Mouse (Mus musculus): ENCODE measurements around the gene Tekt1. TPM values are rescaled to one million over a fixed set of nuclear protein-coding genes. Genes with fewer than 3 reads are reported as not detected.

Gene Tekt1
- polyA plus RNA-seq, 1 experiment from 2014 or later: 0.67 TPM

- H3K4me3 ChIP-seq (replicated peaks): no peak overlapping the region
- no peaks in the 10 kb centered on the region for H3K9me3 ChIP-seq
- peaks cover 24% of the 10 kb centered on the region for H3K4me1 ChIP-seq
- no peak overlapping the region for H3K9ac ChIP-seq
- no peak overlapping the region for H3K4me2 ChIP-seq
- 57% methylated on average over 5 of the region's 5 CpGs for WGBS
- H3K27me3 ChIP-seq (replicated peaks): no peaks in the 10 kb centered on the region
- H3K36me3 ChIP-seq: peaks cover 16% of the 10 kb centered on the region
- ATAC-seq (ENCODE audit: insufficient read depth, low FRiP score, low read depth): 0 out of 2 replicates have a peak, but pooled peaks have one; percentile 21
- H3K27ac ChIP-seq: no peak overlapping the region
Measured at GRCm38 (mm10) chr11:72402017-72402416, 39.8 kb upstream of the Tekt1 start.

GRCm38 (mm10) chr11:72401068-72401467 is 38.8 kb upstream of the Tekt1 start:
- H3K4me1 ChIP-seq: peaks cover 25% of the 10 kb centered on the region
- no peaks in the 10 kb centered on the region for H3K9me3 ChIP-seq
- ATAC-seq (ENCODE audit: insufficient read depth, low FRiP score, low read depth): no peak
- no peaks in the 10 kb centered on the region for H3K27me3 ChIP-seq (replicated peaks)
- H3K27ac ChIP-seq: no peak overlapping the region; the same call in 1 of the 2 replicates
- peaks cover 16% of the 10 kb centered on the region for H3K36me3 ChIP-seq
- 78% methylated on average over 12 of the region's 12 CpGs for WGBS
- H3K4me2 ChIP-seq: no peak overlapping the region
- H3K9ac ChIP-seq: no peak overlapping the region
- no peak overlapping the region for H3K4me3 ChIP-seq (replicated peaks)

GRCm38 (mm10) chr11:72397811-72398525 is 35.7 kb upstream of the Tekt1 start:
- no peak overlapping the region for H3K4me2 ChIP-seq
- no peaks in the 10 kb centered on the region for H3K27me3 ChIP-seq (replicated peaks)
- H3K4me3 ChIP-seq (replicated peaks): no peak overlapping the region
- H3K4me1 ChIP-seq: peaks cover 31% of the 10 kb centered on the region
- H3K9ac ChIP-seq: no peak overlapping the region
- 81% methylated on average over 8 of the region's 8 CpGs for WGBS
- ATAC-seq (ENCODE audit: insufficient read depth, low FRiP score, low read depth): no peak
- no peaks in the 10 kb centered on the region for H3K9me3 ChIP-seq
- peaks cover 16% of the 10 kb centered on the region for H3K36me3 ChIP-seq
- H3K27ac ChIP-seq: peak overlapping the region; percentile 78; the same call in 1 of the 2 replicates

DNA sequence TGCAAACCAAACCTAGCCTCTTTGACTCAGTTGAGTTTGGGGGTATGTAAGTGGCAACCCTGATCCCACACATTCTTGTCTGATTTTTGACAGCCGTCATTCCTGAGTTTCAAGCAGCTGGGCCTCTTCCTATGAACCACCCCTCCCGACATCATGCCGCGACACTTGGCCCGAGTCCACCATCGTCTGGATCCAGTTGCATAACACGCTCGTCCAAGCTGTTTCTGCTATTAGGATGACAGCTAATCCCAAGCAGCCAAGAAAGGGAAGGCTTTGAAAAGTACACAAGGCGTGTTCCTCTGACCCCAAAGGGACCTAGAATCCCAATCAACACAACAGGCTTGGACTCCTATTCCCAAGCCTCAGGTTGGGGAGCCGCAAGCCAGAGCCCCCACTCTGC is 34.8 kb upstream of the Tekt1 start:
- H3K27ac ChIP-seq: peak overlapping the region; percentile 78
- WGBS: 39% methylated on average over 10 of the region's 10 CpGs
- no peak for ATAC-seq (ENCODE audit: insufficient read depth, low FRiP score, low read depth)

GRCm38 (mm10) chr11:72396621-72397020 is 34.4 kb upstream of the Tekt1 start:
- Histone ChIP-seq H3K36me3 (peaks cover 16% of the 10 kb centered on the region), H3K4me1 (peaks cover 31% of the 10 kb centered on the region), H3K4me3 (replicated peaks) (no peak overlapping the region), H3K4me2 (no peak overlapping the region), H3K9me3 (no peaks in the 10 kb centered on the region), H3K27me3 (replicated peaks) (no peaks in the 10 kb centered on the region), H3K27ac (peak overlapping the region; percentile 78), H3K9ac (no peak overlapping the region)
- WGBS: 46% methylated on average over 7 of the region's 7 CpGs
- ATAC-seq (ENCODE audit: insufficient read depth, low FRiP score, low read depth): peak; percentile 61

More for the DNA sequence above, 34.8 kb upstream of the Tekt1 start:
- Histone ChIP-seq H3K4me2 (no peak overlapping the region), H3K9me3 (no peaks in the 10 kb centered on the region), H3K9ac (no peak overlapping the region), H3K27me3 (replicated peaks) (no peaks in the 10 kb centered on the region), H3K4me3 (replicated peaks) (no peak overlapping the region), H3K36me3 (peaks cover 16% of the 10 kb centered on the region), H3K4me1 (peaks cover 31% of the 10 kb centered on the region)

- H3K4me1 ChIP-seq: peaks cover 31% of the 10 kb centered on the region
Measured at GRCm38 (mm10) chr11:72395652-72396051, 33.4 kb upstream of the Tekt1 start.

DNA sequence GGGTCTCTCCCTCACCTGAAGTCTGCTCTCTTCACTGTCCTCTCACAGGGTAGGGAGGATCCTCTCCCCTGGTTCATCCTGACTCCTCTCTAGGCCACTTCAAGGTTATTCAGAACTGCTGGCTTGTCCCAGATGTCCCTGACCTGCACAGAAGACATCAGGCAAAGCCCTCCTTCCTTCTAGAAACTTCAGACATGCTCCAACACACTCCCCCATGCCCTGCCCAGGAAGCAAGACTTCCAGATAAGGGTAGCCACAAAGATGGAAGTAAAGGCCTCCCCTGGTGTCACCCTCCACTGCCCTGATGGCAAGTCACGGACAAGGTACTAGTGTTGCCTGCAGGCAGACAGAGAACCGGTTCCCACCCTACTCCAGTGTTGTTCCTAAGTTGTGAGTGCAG is 32.5 kb upstream of the Tekt1 start:
- WGBS: 83% methylated on average over 2 of the region's 2 CpGs
- no peaks in the 10 kb centered on the region for H3K9me3 ChIP-seq
- no peak overlapping the region for H3K9ac ChIP-seq
- peaks cover 31% of the 10 kb centered on the region for H3K4me1 ChIP-seq
- H3K4me3 ChIP-seq (replicated peaks): no peak overlapping the region
- H3K27ac ChIP-seq: no peak overlapping the region
- peaks cover 9% of the 10 kb centered on the region for H3K36me3 ChIP-seq
- no peak for ATAC-seq (ENCODE audit: insufficient read depth, low FRiP score, low read depth)
- no peaks in the 10 kb centered on the region for H3K27me3 ChIP-seq (replicated peaks)
- no peak overlapping the region for H3K4me2 ChIP-seq

More at GRCm38 (mm10) chr11:72395652-72396051, 33.4 kb upstream of the Tekt1 start:
- Histone ChIP-seq H3K36me3 (peaks cover 16% of the 10 kb centered on the region), H3K9me3 (no peaks in the 10 kb centered on the region), H3K27ac (no peak overlapping the region), H3K4me2 (no peak overlapping the region), H3K4me3 (replicated peaks) (no peak overlapping the region), H3K9ac (no peak overlapping the region), H3K27me3 (replicated peaks) (no peaks in the 10 kb centered on the region)
- WGBS: 68% methylated on average over 6 of the region's 6 CpGs
- no peak for ATAC-seq (ENCODE audit: insufficient read depth, low FRiP score, low read depth)

DNA sequence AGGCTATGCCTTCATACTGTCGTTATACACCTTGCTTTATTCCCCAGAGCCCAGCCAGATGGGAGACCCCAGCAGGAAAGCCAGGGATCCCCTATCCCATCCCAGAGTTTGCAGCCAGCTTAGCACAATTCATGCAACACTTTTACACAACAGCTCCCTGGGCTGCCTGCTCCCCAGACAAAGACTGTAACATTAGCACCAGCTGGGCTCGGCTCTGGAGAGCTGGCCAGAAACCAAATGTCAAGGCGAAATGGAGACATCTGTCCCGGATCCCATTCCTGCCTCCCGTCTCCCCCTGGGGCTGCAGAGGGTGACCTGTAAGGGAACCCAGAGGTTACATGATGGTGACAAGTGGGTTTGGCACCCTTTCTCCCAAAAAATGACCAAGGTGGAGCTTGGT is 31.4 kb upstream of the Tekt1 start:
- H3K27ac ChIP-seq: no peak overlapping the region

GRCm38 (mm10) chr11:72393243-72393642 is 31.0 kb upstream of the Tekt1 start:
- Histone ChIP-seq H3K36me3 (no peaks in the 10 kb centered on the region), H3K4me3 (replicated peaks) (no peak overlapping the region), H3K27me3 (replicated peaks) (no peaks in the 10 kb centered on the region), H3K9me3 (no peaks in the 10 kb centered on the region), H3K27ac (no peak overlapping the region), H3K4me1 (peaks cover 31% of the 10 kb centered on the region), H3K9ac (no peak overlapping the region), H3K4me2 (no peak overlapping the region)
- no peak for ATAC-seq (ENCODE audit: insufficient read depth, low FRiP score, low read depth)
- 78% methylated on average over 3 of the region's 3 CpGs for WGBS

More for the DNA sequence above, 31.4 kb upstream of the Tekt1 start:
- ATAC-seq (ENCODE audit: insufficient read depth, low FRiP score, low read depth): no peak
- Histone ChIP-seq H3K9me3 (no peaks in the 10 kb centered on the region), H3K9ac (no peak overlapping the region), H3K4me1 (peaks cover 31% of the 10 kb centered on the region), H3K27me3 (replicated peaks) (no peaks in the 10 kb centered on the region), H3K4me3 (replicated peaks) (no peak overlapping the region), H3K36me3 (no peaks in the 10 kb centered on the region), H3K4me2 (no peak overlapping the region)
- WGBS: 35% methylated on average over 5 of the region's 5 CpGs

DNA sequence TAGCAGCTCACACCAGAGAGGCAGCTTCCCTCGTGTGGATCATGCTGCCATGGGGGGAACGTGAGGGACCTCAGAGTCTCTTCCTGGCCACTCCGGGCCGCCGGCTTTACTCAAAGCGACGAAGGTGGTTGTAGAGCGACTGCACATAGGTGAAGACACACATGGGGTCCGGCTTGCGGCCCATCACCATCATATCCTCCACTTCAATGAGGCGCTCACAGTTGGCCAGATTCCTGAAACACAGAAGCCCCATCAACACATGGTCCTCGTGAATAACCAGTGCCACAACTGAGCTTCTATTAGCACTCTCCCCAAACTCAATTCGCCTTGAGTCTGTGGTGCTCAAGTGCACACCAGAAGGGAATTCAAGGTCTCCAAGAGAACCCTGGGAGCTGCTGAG is 28.9 kb upstream of the Tekt1 start:
- peaks cover 11% of the 10 kb centered on the region; the same call in 1 of the 2 replicates for H3K4me1 ChIP-seq
- no peak overlapping the region for H3K27ac ChIP-seq
- no peak overlapping the region for H3K4me2 ChIP-seq
- 87% methylated on average over 13 of the region's 13 CpGs for WGBS
- H3K4me3 ChIP-seq (replicated peaks): no peak overlapping the region
- no peak overlapping the region for H3K9ac ChIP-seq
- no peaks in the 10 kb centered on the region for H3K27me3 ChIP-seq (replicated peaks)
- no peaks in the 10 kb centered on the region for H3K9me3 ChIP-seq
- no peaks in the 10 kb centered on the region for H3K36me3 ChIP-seq
- no peak for ATAC-seq (ENCODE audit: insufficient read depth, low FRiP score, low read depth)

DNA sequence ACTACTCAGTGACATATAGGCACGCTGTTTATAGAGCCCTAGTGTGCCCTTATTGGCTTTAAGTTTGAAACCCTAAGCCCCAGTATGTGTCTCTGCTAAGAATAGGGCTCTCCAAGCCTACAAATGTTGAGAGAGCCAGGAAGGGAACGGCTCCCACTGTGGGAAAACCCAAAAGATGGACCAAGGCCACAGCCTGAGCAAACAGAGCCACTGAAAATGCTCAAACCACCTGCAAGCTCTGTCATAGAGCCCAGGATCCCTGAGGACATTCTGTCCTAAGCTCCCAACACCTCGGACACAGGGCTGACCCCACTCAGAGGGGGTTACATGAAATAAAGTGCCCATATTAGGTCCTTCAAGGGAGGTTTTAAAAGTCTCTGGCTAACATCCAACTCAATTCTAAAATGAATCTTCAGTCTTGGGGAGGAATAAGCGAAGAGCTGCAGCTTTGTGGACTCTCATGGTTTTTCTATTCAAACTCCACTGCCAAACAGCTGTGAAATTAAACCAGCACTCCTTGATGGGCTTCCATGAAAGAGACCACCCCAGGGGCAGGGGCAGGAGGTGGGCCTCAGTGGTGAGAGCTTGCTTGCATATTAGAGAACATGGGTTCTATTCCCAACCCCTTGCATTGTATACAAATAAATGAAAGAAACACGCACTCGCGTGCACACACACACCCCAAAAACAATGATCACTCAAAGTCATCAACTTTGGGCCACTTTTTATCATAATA is 27.3 kb upstream of the Tekt1 start:
- peaks cover 2% of the 10 kb centered on the region; the same call in 1 of the 2 replicates for H3K4me1 ChIP-seq
- H3K36me3 ChIP-seq: no peaks in the 10 kb centered on the region
- no peaks in the 10 kb centered on the region for H3K9me3 ChIP-seq
- H3K9ac ChIP-seq: no peak overlapping the region
- WGBS: 75% methylated on average over 7 of the region's 7 CpGs
- no peak overlapping the region for H3K27ac ChIP-seq
- no peaks in the 10 kb centered on the region for H3K27me3 ChIP-seq (replicated peaks)
- no peak overlapping the region for H3K4me2 ChIP-seq
- H3K4me3 ChIP-seq (replicated peaks): no peak overlapping the region
- no peak for ATAC-seq (ENCODE audit: insufficient read depth, low FRiP score, low read depth)

DNA sequence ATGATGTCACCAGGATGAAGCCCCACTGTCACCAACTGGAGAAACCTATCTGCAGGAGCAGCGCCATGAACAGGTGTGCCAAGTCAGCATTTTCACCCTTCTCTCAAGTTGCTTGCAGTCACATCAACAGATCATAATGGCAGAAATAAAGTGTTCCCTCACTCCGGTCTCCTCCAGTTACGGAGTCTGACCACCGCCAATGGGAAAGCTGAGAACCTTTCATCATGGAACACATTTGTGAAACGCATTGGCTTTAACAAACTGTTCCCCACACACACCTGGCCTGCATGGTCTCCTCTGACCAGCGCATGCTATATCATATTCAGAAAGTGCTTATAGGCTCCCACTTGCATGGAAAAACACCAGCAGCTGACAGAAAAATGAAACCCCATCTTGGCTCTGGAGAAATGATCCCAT is 25.9 kb upstream of the Tekt1 start:
- ATAC-seq (ENCODE audit: insufficient read depth, low FRiP score, low read depth): no peak
- WGBS: 93% methylated on average over 6 of the region's 6 CpGs
- Histone ChIP-seq H3K36me3 (no peaks in the 10 kb centered on the region), H3K4me2 (no peak overlapping the region), H3K27ac (no peak overlapping the region), H3K4me3 (replicated peaks) (no peak overlapping the region), H3K27me3 (replicated peaks) (no peaks in the 10 kb centered on the region), H3K9me3 (no peaks in the 10 kb centered on the region), H3K4me1 (no peaks in the 10 kb centered on the region), H3K9ac (no peak overlapping the region)

Measured in stomach, embryonic 15.5 days (tissue).